19 mouse cellular contexts compared by ENCODE assay signal in the genomic region with DNA sequence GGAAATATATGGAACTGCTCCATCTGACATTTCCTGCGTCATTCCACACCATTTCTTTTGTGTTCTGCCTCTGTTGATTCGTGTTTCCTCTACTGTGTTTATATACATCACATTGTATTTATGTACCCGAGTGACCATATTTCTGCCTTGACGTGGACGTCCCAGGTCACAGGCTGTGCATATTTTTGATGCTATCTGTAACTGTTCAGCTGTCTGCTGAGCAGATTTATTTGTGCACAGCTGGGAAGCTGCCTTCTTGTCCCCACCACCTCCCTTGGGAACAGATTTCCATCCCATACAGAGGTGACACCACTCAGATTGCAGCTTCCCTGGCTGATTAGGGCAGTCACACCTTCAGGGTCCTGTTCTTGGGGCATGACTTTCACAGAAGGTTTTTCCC.
A peak's percentile ranks its signal among the peaks of the same experiment; 100 is the strongest.
DNase-seq lines count a peak whose midpoint lies in the region; ATAC-seq and TF ChIP-seq lines count a peak whose summit lies in the region.
"Had no signal": no experiment of that assay in that cellular context is flagged by ENCODE, and none has a peak within 500 bp of the region (broad histone marks: within the 10 kb centered on the region; RNA-seq: fewer than 3 reads in every experiment).

No protein-coding gene starts in this region.

- H3K9me3 ChIP-seq in hindbrain, embryonic 10.5 days: no peaks in the 10 kb centered on the region
- H3K9me3 ChIP-seq in hindbrain, postnatal 0 days (ENCODE audit: low read length): no peaks in the 10 kb centered on the region
- H3K9me3 ChIP-seq in lung, embryonic 14.5 days (ENCODE audit: low read depth, low read length): no peaks in the 10 kb centered on the region
- no peaks in the 10 kb centered on the region for H3K9me3 ChIP-seq in lung, postnatal 0 days (ENCODE audit: low read length)
- no peaks in the 10 kb centered on the region for H3K9me3 ChIP-seq in embryonic facial prominence, embryonic 10.5 days
- H3K9me3 ChIP-seq in limb, embryonic 14.5 days (ENCODE audit: control insufficient read depth, low read length): no peaks in the 10 kb centered on the region
- H3K9me3 ChIP-seq in liver, embryonic 12.5 days (replicated peaks): no peaks in the 10 kb centered on the region
- H3K9me3 ChIP-seq: heart, embryonic 10.5 days; limb, embryonic 13.5 days; liver, embryonic 15.5 days; neural tube, embryonic 12.5 days had no signal

- DNase-seq in hindbrain, embryonic 10.5 days (ENCODE audit: low spot score): no peak
- no peak for DNase-seq in hindbrain, postnatal 0 days (ENCODE audit: low spot score)
- peak; percentile 15 for DNase-seq in lung, embryonic 14.5 days
- DNase-seq in lung, postnatal 0 days (ENCODE audit: low spot score): no peak
- no peak for DNase-seq in embryonic facial prominence, embryonic 10.5 days (ENCODE audit: low spot score)
- DNase-seq in limb, embryonic 14.5 days (ENCODE audit: low spot score): no peak
- DNase-seq: adrenal gland, adult 8-10 months; cerebellum, adult 8-10 months; heart, postnatal 10 days; lung, postnatal 10 days; right cerebral cortex, adult 18-20 months had no signal

- TF ChIP-seq POLR2A in limb, embryonic 14.5 days (IDR thresholded peaks at IDR 0.05; ENCODE audit: borderline replicate concordance, extremely low read depth, insufficient read depth, insufficient read length): no peak

- H3K4me3 ChIP-seq in hindbrain, embryonic 10.5 days: no peak overlapping the region
- H3K4me3 ChIP-seq in hindbrain, postnatal 0 days (ENCODE audit: low read length): no peak overlapping the region
- no peak overlapping the region for H3K4me3 ChIP-seq in lung, embryonic 14.5 days (ENCODE audit: low read depth, low read length)
- no peak overlapping the region for H3K4me3 ChIP-seq in lung, postnatal 0 days (ENCODE audit: low read depth, low read length)
- H3K4me3 ChIP-seq in embryonic facial prominence, embryonic 10.5 days: no peak overlapping the region
- H3K4me3 ChIP-seq in limb, embryonic 14.5 days (replicated peaks; ENCODE audit: low read length): no peak overlapping the region
- no peak overlapping the region for H3K4me3 ChIP-seq in liver, embryonic 12.5 days
- H3K4me3 ChIP-seq: heart, embryonic 10.5 days; limb, embryonic 13.5 days; liver, embryonic 15.5 days; neural tube, embryonic 12.5 days had no signal

- peaks cover 29% of the 10 kb centered on the region for H3K4me1 ChIP-seq in hindbrain, embryonic 10.5 days (replicated peaks)
- H3K4me1 ChIP-seq in hindbrain, postnatal 0 days (ENCODE audit: insufficient read depth, low read length): no peaks in the 10 kb centered on the region
- peaks cover 19% of the 10 kb centered on the region for H3K4me1 ChIP-seq in lung, embryonic 14.5 days (ENCODE audit: insufficient read depth)
- H3K4me1 ChIP-seq in lung, postnatal 0 days (ENCODE audit: insufficient read depth, low read depth, low read length): peaks cover 5% of the 10 kb centered on the region; the same call in 1 of the 2 replicates
- peaks cover 27% of the 10 kb centered on the region for H3K4me1 ChIP-seq in embryonic facial prominence, embryonic 10.5 days
- H3K4me1 ChIP-seq in limb, embryonic 14.5 days (ENCODE audit: control insufficient read depth, insufficient read depth, low read length): peaks cover 6% of the 10 kb centered on the region
- no peaks in the 10 kb centered on the region for H3K4me1 ChIP-seq in liver, embryonic 12.5 days
- H3K4me1 ChIP-seq: liver, embryonic 15.5 days had no signal

- no peaks in the 10 kb centered on the region for H3K27me3 ChIP-seq in hindbrain, embryonic 10.5 days (ENCODE audit: insufficient read depth, poor library complexity, severe bottlenecking)
- no peaks in the 10 kb centered on the region for H3K27me3 ChIP-seq in hindbrain, postnatal 0 days (ENCODE audit: insufficient read depth, low read length)
- no peaks in the 10 kb centered on the region for H3K27me3 ChIP-seq in lung, embryonic 14.5 days (ENCODE audit: insufficient read depth, low read length)
- no peaks in the 10 kb centered on the region for H3K27me3 ChIP-seq in lung, postnatal 0 days (replicated peaks; ENCODE audit: insufficient read depth, low read length)
- no peaks in the 10 kb centered on the region; the same call in 1 of the 2 replicates for H3K27me3 ChIP-seq in embryonic facial prominence, embryonic 10.5 days (replicated peaks; ENCODE audit: low read depth, poor library complexity, severe bottlenecking)
- no peaks in the 10 kb centered on the region for H3K27me3 ChIP-seq in limb, embryonic 14.5 days (ENCODE audit: control insufficient read depth, insufficient read depth, low read length)
- no peaks in the 10 kb centered on the region for H3K27me3 ChIP-seq in liver, embryonic 12.5 days (replicated peaks)
- H3K27me3 ChIP-seq: limb, embryonic 13.5 days; liver, embryonic 15.5 days; neural tube, embryonic 12.5 days had no signal

- no peak overlapping the region for H3K9ac ChIP-seq in hindbrain, postnatal 0 days (replicated peaks; ENCODE audit: low read length)
- no peak overlapping the region for H3K9ac ChIP-seq in lung, embryonic 14.5 days
- H3K9ac ChIP-seq in lung, postnatal 0 days (replicated peaks; ENCODE audit: low read depth): no peak overlapping the region
- H3K9ac ChIP-seq in limb, embryonic 14.5 days (ENCODE audit: low read depth, low read length, severe bottlenecking): no peak overlapping the region
- no peak overlapping the region for H3K9ac ChIP-seq in liver, embryonic 12.5 days
- H3K9ac ChIP-seq: limb, embryonic 13.5 days; liver, embryonic 15.5 days; neural tube, embryonic 12.5 days had no signal

- peak overlapping the region; percentile 70; the same call in 1 of the 2 replicates for H3K27ac ChIP-seq in hindbrain, embryonic 10.5 days
- no peak overlapping the region for H3K27ac ChIP-seq in hindbrain, postnatal 0 days
- no peak overlapping the region for H3K27ac ChIP-seq in lung, embryonic 14.5 days (ENCODE audit: low read depth)
- no peak overlapping the region for H3K27ac ChIP-seq in lung, postnatal 0 days (ENCODE audit: low read length)
- H3K27ac ChIP-seq in embryonic facial prominence, embryonic 10.5 days (replicated peaks): peak overlapping the region; percentile 51
- no peak overlapping the region for H3K27ac ChIP-seq in limb, embryonic 14.5 days (replicated peaks; ENCODE audit: low read depth, low read length)
- no peak overlapping the region for H3K27ac ChIP-seq in liver, embryonic 12.5 days
- H3K27ac ChIP-seq: limb, embryonic 13.5 days; liver, embryonic 15.5 days; neural tube, embryonic 12.5 days had no signal

- no peaks in the 10 kb centered on the region for H3K36me3 ChIP-seq in hindbrain, embryonic 10.5 days
- H3K36me3 ChIP-seq in hindbrain, postnatal 0 days (ENCODE audit: insufficient read depth, low read length): no peaks in the 10 kb centered on the region
- no peaks in the 10 kb centered on the region for H3K36me3 ChIP-seq in lung, embryonic 14.5 days (ENCODE audit: insufficient read depth)
- no peaks in the 10 kb centered on the region for H3K36me3 ChIP-seq in lung, postnatal 0 days (ENCODE audit: insufficient read depth, low read length)
- no peaks in the 10 kb centered on the region for H3K36me3 ChIP-seq in embryonic facial prominence, embryonic 10.5 days (replicated peaks)
- H3K36me3 ChIP-seq in limb, embryonic 14.5 days (ENCODE audit: control insufficient read depth, insufficient read depth, low read length): no peaks in the 10 kb centered on the region
- no peaks in the 10 kb centered on the region for H3K36me3 ChIP-seq in liver, embryonic 12.5 days
- H3K36me3 ChIP-seq: heart, embryonic 10.5 days; limb, embryonic 13.5 days; liver, embryonic 15.5 days; neural tube, embryonic 12.5 days had no signal

- no peak overlapping the region for H3K4me2 ChIP-seq in hindbrain, postnatal 0 days (ENCODE audit: low read depth, low read length)
- H3K4me2 ChIP-seq in lung, embryonic 14.5 days: no peak overlapping the region
- H3K4me2 ChIP-seq in lung, postnatal 0 days (replicated peaks; ENCODE audit: low read depth, low read length): no peak overlapping the region
- no peak overlapping the region for H3K4me2 ChIP-seq in limb, embryonic 14.5 days (replicated peaks; ENCODE audit: low read depth, low read length, severe bottlenecking)
- no peak overlapping the region for H3K4me2 ChIP-seq in liver, embryonic 12.5 days
- H3K4me2 ChIP-seq: limb, embryonic 13.5 days; liver, embryonic 15.5 days; neural tube, embryonic 12.5 days had no signal

- no peak for TF ChIP-seq CTCF in hindbrain, postnatal 0 days (IDR thresholded peaks at IDR 0.05; ENCODE audit: low read depth)
- TF ChIP-seq CTCF in lung, embryonic 14.5 days (IDR thresholded peaks at IDR 0.05; ENCODE audit: low read depth): no peak
- no peak for TF ChIP-seq CTCF in lung, postnatal 0 days (IDR thresholded peaks at IDR 0.05)

- 70% methylated on average over 5 of the region's 5 CpGs for WGBS in hindbrain, embryonic 10.5 days
- 51% methylated on average over 5 of the region's 5 CpGs for WGBS in hindbrain, postnatal 0 days
- 30% methylated on average over 5 of the region's 5 CpGs for WGBS in lung, embryonic 14.5 days
- 40% methylated on average over 5 of the region's 5 CpGs for WGBS in lung, postnatal 0 days
- WGBS in embryonic facial prominence, embryonic 10.5 days: 79% methylated on average over 5 of the region's 5 CpGs
- 52% methylated on average over 5 of the region's 5 CpGs for whole genome bisulfite sequencing in limb, embryonic 14.5 days
- 57% methylated on average over 5 of the region's 5 CpGs for WGBS in liver, embryonic 12.5 days (ENCODE audit: insufficient replicate concordance)

- TF ChIP-seq EP300 in lung, postnatal 0 days (IDR thresholded peaks at IDR 0.05): no peak

- ATAC-seq in hindbrain, postnatal 0 days: no peak
- ATAC-seq in lung, embryonic 14.5 days (ENCODE audit: insufficient read depth): no peak
- ATAC-seq in lung, postnatal 0 days: no peak
- 0 out of 2 replicates have a peak, but pooled peaks have one; percentile 19 for ATAC-seq in limb, embryonic 14.5 days (ENCODE audit: low FRiP score, low read depth)
- ATAC-seq in liver, embryonic 12.5 days: no peak
- ATAC-seq: hindbrain, embryonic 16.5 days; intestine, postnatal 0 days; Patski had no signal

Comparison
In these comparisons a context has a peak if more than half of its experiments do, and no peak if none do; other contexts are left out.
1. H3K27ac ChIP-seq: peak in hindbrain, embryonic 10.5 days (single experiment) and embryonic facial prominence, embryonic 10.5 days (single experiment); none in hindbrain, postnatal 0 days (single experiment), lung, embryonic 14.5 days (single experiment), lung, postnatal 0 days (single experiment), limb, embryonic 14.5 days (single experiment) and liver, embryonic 12.5 days (single experiment).